Mouse (Mus musculus) layer of hippocampus, adult 11-12 months (tissue): Measurements from ENCODE around the gene Eed.

Experiments used
- DNase-seq: peaks from one replicate; pipeline ENCODE4 v3.0.0; 2022; ENCODE audit warnings: low spot score

Eed gene

DNA sequence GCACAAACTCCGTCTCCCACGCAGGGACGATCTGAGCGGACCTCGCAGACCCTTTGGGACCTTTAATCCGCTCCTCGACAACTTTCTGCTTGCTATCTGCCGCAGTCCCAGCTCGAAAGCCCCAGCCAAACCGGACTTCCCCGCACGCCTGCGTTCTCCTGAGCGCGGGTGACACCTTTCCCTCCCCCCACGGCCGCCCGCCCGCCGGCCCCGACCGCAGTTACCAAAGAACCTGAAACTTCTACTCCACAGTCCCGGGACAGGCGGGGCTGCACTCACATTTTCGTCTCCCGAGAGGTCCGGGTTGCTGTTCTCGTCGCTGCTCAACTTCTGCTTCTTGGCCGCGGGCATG, 674 bp downstream of the Eed start:
- no peak for DNase-seq

DNA sequence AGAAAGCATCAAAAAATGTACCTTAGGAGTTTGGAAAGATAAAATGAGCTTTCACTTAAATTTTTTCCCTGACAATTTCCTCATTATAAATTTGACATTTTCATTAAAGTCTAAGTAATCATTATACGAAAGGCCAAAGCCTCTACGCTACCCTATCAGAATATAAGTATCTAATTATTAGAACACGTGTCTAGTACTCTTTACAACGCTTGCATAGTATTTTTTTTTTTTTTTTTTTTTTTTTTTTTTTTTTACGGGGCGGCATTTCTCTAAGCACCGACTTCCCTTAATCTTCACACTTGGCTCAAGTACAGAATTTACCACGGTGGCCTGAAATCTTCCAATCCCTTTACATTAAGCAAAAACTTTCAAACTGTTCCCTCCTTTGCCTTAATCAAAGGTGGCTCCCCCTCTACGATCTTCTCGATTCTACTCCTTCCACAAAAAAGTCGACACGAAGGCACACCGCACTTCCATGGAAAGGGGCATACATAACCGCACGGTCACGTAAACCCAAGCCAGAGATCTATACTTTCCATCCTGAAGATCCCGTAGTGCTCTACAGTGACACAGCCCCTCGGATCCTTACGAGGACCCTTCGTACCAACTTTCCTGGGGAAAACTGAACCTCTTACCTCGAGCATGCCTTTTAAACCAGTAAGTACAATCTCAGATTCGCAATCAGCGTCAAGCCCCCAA, 1.2 kb downstream of the Eed start:
- DNase-seq: no peak

DNA sequence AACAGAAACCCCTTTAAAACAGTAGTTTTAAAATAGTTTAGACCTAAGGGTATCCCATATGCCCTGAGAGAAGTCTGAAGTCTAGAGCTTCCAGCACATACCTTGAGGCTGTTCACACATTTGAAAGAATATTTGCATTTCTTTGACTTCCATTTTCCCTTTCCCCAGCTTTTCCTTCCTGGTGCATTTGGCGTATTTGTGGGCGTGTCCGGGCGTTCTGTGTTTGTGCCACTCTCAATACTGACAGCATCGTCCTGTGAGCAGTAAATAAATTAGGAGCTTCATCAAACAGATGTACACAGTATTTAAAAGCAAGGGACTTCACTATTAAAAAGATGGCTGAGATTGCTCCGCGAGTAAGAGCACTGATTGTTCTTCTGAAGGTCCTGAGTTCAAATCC, 4.0 kb downstream of the Eed start:
- DNase-seq: no peak

DNA sequence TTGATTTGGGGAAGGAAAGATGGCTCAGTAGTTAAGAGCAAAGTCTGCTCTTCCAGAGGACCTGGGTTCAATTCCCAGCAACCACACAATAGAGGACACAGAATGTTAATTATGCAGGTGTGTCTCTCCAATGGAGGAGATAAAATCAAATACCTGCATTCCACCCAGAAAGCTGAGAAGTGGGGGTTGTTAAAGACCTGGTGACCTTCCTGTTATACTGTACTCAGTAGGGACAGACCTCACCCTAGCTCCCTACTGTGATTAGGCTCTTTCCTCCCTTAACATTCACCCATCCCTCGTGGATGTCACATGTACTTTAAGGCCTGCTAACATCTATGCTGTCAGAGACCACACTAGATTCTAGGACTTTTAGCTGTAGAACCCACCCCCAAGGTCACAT, 5.2 kb downstream of the Eed start:
- DNase-seq: no peak

DNA sequence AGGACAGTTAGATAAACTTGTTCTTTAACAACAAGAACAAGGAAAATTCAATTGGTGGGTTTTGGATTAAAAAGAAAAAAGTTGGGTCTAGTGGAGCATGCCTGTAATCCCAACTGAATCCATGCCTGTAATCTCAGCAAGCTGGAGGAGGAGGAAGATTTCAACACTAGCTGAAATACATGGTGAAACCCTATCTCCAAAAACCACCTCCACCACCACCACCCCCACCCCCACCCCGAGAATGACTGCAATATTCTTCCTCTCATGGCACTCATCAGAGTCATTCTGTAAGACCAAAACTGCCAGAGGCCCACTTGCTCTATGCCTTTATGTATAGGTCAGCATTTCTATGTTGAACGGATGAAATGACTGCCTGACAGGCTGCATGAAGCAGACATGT, 13.5 kb downstream of the Eed start:
- DNase-seq: no peak

DNA sequence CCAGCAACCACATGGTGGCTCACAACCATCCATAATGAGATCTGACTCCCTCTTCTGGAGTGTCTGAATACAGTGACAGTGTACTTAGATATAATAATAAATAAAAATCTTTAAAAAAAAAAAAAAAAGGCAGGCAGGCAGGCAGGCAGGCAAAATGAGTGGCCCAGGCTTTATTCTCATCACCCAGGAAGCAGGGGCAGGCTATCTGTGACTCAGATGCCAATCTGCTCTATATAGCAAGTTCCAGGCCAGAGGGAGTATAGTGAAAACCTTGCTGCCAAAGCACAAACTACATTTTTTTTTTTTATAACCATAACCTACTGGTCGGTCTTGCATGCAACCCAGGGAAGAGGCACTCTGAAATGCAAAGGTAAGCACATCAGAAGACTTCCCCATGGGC, 14.0 kb downstream of the Eed start:
- no peak for DNase-seq

DNA sequence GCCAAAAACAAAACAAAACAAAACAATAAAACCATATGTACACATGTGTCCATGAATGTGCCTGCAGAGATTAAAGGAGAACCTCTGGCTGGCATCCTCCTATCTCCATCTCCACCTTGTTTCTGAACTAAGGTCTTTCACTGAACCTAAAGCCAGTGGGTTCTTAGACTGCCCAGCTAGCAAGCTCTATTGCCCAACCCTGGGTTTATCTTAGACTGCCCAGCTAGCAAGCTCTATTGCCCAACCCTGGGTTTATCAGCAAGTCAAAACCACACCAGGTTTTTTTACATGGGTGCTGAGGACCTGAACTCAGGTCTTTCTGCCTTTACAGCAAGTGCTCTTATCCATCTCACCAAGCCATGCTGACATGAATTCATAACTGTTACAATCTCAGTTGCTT, 17.6 kb downstream of the Eed start:
- DNase-seq: no peak

DNA sequence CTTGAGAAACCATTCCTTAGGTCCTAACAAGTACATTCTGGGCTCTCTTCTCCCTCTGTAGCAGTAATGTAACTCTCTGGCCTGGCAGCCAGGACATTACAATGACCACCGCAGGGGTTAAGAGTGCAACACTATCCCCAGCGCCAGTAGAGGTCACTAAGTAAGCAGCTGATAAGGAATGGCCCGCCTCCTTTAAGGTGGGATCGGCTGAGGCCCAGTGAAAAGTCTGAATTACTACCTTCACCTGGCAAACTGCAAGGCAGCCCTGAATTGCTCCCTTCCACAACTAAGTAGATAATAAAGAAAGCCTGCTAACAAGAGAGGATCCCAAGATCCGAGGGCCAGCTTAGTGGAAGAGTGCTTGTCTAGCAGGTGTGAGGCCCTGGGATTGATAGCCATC, 23.5 kb downstream of the Eed start:
- no peak for DNase-seq

DNA sequence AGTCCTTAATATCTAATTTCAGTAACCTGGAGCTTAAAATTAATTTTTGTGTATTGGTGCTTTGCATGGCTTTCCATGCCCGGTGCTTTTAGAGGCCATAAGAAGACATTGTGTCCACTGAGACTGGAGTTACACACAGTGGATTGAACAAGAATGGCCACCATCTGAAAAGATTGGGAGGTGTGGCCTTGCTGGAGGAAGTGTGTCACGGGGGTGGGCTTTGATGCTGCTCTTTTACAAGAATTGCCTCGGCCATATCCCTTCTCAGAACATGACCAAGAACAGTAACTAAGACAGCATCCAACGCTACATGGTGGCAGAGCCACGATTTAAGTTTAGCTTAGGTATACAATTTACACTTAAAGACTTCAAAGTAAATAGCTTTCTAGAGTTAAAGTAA, 26.5 kb downstream of the Eed start:
- no peak for DNase-seq

DNA sequence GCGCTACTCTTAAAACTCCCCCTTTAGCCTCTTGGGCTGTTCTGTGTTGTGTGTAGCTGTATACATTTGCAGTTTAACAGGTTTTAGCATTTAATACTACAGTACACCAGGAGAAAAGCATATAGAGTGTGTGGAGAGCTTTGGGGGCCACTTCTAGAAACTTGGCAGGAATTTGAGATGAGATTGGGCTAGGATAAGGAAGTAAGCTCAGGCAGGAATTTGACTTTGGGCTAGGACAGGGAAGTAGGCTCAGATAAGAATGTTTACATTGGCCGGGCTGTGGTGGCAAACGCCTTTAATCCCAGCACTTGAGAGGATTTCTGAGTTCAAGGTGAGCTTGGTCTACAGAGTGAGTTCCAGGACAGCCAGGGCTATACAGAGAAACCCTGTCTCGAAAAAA, 31.4 kb downstream of the Eed start:
- DNase-seq: no peak

DNA sequence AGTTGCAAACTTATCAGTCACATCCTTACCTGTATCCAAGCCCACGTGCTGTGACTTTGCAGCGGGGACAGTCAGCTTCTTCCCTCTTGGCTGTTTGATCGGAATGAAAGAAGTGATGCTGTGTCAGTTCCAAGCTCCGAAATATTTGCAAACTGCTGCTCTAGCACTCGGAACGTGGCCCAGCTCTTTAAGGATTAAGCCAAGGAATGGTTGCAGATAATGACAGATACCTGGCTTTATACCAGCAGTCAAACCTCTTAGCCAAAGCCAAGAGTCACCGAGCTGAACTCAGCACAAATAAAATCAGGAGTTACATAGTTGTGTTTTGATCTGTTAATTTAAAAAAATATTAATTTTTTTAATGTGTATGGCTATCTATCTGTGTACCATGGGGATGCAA, 32.8 kb downstream of the Eed start:
- DNase-seq: no peak

DNA sequence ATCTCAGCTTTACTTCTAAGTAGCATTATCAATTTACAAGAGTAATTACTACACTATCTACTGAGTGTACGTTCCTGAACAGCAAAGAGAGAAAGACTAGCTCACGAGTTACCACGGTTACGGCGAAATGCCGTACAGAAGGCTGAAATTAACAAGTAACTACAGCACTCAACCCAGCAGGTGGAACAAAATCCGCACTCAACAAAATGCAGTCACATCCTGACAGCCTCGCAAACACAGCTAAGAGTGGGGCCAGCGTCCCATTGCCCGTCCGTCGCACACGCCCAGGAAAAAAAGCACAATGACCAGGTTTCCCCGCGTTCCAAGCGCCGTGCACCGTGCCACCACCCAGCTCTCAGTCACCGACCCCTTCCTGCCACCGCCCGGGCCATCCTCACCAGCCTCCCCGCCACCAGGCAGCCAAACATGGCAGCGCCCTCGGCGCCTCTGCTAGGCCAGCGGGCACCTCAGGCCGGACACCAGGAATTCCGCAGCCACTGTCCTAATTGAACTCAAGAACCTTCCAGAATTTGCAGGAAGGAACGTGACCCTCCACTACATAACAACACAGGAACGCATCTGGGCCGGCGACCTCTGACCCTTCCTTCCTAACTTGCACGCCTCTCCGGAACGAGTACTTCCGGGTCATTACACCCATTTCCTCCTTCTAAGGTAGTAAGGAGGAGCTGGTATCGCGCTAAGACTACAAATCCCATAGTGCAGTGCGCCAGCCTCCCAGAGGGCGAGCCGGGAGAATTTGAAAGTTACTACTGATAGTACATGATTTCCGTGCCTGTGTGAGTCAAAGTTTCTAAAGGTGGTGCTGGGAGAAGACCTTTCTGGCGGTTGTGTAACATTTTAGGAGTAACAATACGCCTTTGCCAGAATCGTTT, 40.0 kb downstream of the Eed start, which contains the start of gene Hikeshi:
TSS of gene Hikeshi (minus strand) at position 634 of the 893 bp plus-strand sequence.
- peak; percentile 96 for DNase-seq

DNA sequence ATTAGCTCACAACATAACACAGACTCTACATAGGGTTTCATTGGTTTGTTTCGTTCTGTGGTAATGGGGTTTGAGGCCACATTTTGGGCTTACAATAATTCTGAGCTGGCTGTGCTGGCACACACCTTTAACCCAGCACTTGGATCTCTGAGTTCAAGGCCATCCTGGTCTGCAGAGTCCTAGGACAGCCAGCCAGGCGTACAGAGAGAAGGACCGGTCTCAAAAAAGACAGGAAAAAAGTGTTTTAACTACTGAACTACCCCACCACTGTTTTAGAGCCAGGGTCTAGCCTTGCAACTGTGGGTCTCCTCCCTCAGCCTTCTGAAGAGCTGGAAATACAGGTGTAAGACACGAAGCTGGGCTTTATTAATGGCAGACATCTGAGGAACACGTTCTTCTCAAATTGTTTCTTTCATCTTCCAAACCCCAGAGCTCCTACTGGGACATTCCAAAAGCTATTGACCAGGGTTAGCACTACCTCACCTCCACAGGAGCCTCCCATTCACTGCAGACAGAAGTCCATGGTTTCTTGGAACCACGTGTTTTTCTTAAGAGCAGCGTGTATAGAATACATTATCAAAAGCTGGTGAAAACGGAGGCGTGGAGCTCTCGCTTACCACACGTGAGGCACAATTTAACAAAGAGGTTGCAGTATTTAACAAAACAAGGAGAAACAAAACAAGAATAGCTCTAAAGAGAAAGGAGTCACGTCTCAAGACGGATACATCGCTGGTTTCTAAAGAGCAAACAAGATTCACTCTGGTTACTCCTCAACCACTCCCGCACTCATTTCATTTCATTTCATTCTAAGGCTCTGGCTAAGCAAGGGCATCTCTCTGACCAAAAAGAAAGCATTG, 41.1 kb downstream of the Eed start:
- no peak for DNase-seq

DNA sequence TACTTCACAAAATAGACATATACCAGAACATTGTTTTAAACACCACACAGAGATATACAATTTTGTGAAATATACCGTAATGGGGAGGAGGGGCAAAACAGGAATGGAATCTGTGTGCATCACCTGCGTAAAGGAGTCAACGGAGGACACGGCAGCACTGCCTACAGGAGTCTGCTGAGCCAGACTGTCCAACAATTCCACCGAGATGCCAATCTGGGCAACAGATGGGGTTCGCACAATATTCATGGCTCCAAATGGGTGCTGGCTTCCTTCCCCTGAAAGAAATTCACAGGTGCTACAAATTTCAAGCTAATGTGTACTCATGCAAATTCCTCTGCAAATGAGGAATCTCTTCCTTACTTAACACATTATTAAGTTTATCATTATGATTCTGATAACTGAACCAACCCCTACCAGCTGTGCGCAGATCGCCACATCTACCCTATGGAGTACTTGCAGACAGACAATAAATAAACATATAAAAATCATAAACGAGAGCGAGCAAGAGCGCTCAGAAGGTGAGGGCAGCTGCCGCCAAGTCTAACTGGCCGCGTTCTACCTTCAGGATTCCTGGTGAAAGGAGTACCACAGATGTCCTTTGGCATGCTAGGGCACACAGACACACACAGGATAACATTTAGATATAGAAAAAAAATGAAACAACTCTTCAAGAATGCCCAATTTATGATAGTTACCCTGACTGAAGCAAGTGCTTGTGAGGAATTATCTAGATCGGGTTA, 57.2 kb downstream of the Eed start:
- peak; percentile 80 for DNase-seq

DNA sequence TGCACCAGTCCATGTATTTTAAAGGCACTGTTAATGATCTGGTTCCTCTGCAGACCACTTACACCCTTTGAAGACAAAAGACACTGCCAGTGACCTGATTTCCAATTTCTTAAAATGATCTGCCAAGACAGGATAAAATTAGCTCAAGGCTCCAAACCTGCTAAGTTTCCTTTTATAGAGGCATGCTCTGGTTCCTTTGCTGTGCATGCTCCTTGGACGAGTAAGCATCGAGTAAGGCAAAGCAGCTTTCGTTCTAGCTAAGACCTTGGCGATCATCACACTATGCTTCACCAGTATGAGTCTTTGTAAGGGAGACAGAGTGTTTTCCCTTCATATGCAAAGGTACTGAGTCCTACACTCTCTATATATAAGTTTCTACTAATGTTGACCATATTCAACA, 63.0 kb downstream of the Eed start:
- DNase-seq: no peak

DNA sequence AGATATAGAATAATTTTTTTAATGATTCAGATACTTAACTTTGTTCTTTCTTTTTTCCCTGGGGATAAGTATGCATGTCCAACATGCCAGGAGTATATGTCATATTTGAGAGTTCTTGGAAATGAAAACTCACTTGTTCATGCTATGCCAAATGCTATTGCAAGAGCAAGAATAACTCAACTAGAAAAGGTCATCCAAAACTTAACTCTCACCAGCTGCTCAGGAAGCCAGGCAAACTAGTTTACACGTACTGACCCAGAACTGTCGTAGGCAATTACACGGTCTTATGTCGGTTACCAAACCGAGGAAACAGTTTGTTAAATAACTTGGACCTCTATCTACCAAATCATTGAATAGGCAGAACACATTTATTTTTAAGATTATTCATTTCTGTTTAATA, 64.1 kb downstream of the Eed start:
- DNase-seq: no peak

DNA sequence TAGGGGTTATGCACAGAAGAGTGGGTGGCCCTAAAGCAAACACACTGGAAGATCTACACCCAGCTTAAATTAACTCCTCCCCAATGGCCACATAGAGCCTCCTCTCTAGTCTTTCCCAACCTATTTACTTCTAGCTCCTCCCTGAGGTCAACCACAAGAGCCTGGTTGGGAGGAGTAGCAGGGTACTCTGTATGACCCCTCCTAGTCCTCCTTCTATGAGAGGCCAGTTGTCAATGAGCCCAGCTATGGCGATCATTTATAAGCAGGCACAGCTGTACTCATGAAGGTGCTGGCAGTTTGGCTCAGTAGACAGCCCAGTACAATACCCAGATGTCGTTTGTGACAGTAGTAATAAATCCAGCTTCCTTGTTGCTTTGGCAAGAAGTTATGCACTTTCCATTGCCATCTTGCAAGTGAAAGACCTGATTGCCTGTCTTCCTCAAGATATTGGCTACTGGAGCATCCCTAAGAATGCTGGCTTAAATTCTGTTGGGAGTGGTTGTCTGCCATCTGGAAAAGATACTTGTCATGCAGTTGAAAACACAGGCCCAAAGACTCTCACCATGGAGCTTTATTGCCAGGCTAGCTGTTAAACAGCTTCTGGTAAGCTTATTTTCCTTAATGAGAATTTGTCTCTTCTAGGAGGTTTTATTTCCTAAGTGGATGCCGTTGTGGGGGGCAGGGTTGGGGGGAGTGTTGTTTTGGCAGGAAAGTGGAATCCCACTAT, 67.2 kb downstream of the Eed start:
- DNase-seq: no peak

DNA sequence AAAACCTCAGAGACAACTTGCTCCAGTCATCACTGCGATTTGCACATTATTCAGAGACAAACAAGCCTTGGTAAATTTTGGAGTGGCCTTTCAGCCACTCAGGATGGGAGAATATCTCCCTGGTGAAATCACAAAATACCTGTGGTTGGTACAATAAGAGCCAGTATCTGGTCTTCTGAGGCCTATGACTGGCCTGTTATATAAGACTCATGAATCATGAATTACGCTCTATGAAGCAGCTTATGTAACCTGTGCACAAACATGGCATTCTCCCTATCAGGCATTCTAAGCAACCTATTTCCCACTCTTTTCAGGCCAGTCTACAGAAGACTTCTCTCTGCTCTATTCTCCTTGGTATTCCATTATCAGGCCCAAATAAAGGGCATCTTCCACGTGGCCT, 68.4 kb downstream of the Eed start:
- no peak for DNase-seq

DNA sequence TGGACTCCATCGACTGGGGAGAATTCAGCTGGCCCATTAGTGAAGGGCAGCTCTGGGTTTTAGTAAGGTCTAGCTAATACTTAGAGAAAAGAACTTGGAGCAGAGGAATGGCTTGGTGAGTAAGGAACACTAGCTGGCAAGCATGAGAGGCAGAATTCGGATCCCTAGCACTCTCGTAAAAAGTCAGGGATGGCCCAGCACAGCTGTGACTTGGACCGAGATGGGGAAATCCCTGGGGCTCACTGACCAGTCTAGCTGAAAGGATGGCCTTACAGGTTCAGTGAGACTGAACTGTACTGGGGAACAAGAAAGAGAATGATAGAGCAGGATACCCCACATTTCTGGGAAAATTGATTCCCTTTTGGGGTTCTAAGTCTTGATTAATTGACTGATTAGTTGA, 71.1 kb downstream of the Eed start:
- DNase-seq: no peak

DNA sequence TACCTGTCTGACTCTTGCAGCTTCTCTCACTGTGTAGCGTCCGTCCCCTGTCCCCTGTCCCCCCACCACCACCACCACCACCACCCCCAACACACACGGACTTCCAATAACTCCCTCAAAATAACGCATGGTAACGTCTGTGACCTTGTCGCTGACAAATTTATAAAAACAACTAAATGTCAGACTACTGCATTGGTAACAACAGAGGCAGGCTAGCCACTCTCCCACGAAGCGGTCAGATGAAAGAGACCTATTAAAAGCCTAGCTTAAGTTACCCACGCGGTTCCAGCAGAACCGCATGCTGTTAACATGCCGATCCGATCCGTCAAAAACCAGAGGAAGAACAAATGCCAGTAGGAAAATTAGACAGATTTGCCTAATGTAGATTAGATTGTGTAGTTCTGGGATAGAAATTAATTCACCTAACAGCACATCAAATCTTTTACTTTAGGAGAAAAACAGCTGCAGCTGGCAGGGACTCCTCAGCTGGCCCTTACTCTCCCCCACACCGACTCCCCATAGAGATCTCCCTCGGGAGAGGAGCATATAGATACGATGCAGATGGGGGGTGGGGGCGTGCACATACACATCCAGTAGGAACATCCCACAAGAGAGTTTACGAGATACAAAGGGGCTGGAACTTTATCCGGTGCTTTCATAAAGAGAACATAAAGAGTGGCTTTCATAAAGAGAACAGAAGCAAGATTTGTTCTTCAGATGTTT, 71.7 kb downstream of the Eed start:
- DNase-seq: no peak

DNA sequence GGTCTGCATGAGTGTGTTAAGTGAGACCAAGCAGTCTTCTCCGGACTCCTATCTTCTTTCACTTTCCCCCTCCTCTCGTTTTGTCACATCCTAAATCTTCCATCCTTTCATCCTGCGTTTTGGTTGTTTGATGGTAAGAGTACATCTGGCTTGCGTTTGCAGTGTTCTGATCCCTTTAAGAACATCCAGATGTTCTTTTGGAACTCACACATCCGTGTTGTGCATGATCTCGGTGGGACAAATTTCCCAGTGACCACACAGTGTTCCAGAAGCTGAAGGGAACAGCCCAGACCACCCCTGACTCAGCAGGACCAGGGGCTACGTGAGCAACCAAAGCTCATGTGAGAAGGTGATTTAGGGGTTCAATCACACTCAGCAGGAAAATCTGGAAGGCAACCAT, 72.4 kb downstream of the Eed start:
- no peak for DNase-seq
